Mouse (Mus musculus) lung, embryonic 14.5 days (tissue): ENCODE measurements around the gene Slc16a5. TPM values are rescaled to one million over a fixed set of nuclear protein-coding genes. Genes with fewer than 3 reads are reported as not detected.

Experiments used
- ATAC-seq: fragments of 200-750 bp; cut with Nextera tagmentation; 2 replicates; pipeline ENCODE4 v1.8.0; 2017; ENCODE audit warnings: mild to moderate bottlenecking, moderate TSS enrichment, moderate library complexity; ENCODE audit not compliant: insufficient read depth
- DNase-seq: peaks from one replicate; pipeline ENCODE4 v3.0.0-alpha.2; 2015
- H3K27ac ChIP-seq: fragments of 300-500 bp; sonication (generic); 2 replicates; pipeline ENCODE4 v1.5.1; 2014; ENCODE audit warnings: low read depth, mild to moderate bottlenecking, moderate library complexity
- H3K27me3 ChIP-seq: fragments of 300-500 bp; sonication (generic); 2 replicates; pipeline ENCODE4 v1.6.1; 2014; ENCODE audit warnings: low read length, control low read depth; ENCODE audit not compliant: insufficient read depth
- H3K36me3 ChIP-seq: fragments of 300-500 bp; sonication (generic); 2 replicates; pipeline ENCODE4 v1.6.1; 2014; ENCODE audit warnings: control low read depth; ENCODE audit not compliant: insufficient read depth
- H3K4me1 ChIP-seq: fragments of 300-500 bp; sonication (generic); 2 replicates; pipeline ENCODE4 v1.6.1; 2014; ENCODE audit warnings: antibody characterized with exemption, control low read depth; ENCODE audit not compliant: insufficient read depth
- H3K4me2 ChIP-seq: fragments of 300-500 bp; sonication (generic); 2 replicates; pipeline ENCODE4 v1.6.1; 2014; ENCODE audit warnings: mild to moderate bottlenecking
- H3K4me3 ChIP-seq: fragments of 300-500 bp; sonication (generic); 2 replicates; pipeline ENCODE4 v1.5.1; 2014; ENCODE audit warnings: low read depth, low read length
- H3K9ac ChIP-seq: fragments of 300-500 bp; sonication (generic); 2 replicates; pipeline ENCODE4 v1.6.1; 2014
- H3K9me3 ChIP-seq: fragments of 300-500 bp; sonication (generic); 2 replicates; pipeline ENCODE4 v1.6.1; 2016; ENCODE audit warnings: low read depth, low read length, control low read depth
- CTCF ChIP-seq: IDR thresholded peaks from 2 replicates; pipeline ENCODE4 v1.5.1; 2016; ENCODE audit warnings: antibody characterized with exemption, low read depth
- WGBS: fragments of 180-500 bp; shearing (Covaris S2); extraction: QIAGEN DNeasy Blood & Tissue Kit; methylation state at CpG from one replicate; pipeline ENCODE4 v1.1.7; 2014; 5-methylcytosine and 5-hydroxymethylcytosine counted together
- polyA plus RNA-seq: library from polyadenylated mRNA; unstranded; fragments of >200 nt; fragmentation: Nextera tagmentation; extraction: Ambion mirVana; gene quantifications from 2 replicates; pipeline ENCODE4 v1.2.1, GENCODE M21; 2014

Slc16a5 gene
- polyA plus RNA-seq, 1 experiment from 2014 or later, result 0.28 TPM

- WGBS, result 4% methylated on average over 31 of the region's 31 CpGs
- H3K36me3 ChIP-seq, result peaks cover 16% of the 10 kb centered on the region
- no peak for TF ChIP-seq CTCF
- H3K9ac ChIP-seq, result peak overlapping the region; percentile 27; the same call in 1 of the 2 replicates
- H3K27ac ChIP-seq, result no peak overlapping the region
- peak overlapping the region; percentile 65 for H3K4me2 ChIP-seq
- ATAC-seq (0 out of 2 replicates have a peak, but pooled peaks have one; percentile 50), DNase-seq (peak; percentile 74)
- H3K4me1 ChIP-seq, result no peaks in the 10 kb centered on the region
- no peaks in the 10 kb centered on the region for H3K9me3 ChIP-seq
- H3K4me3 ChIP-seq, result peak overlapping the region; percentile 27
- H3K27me3 ChIP-seq, result no peaks in the 10 kb centered on the region
Measured at GRCm38 (mm10) chr11:115435596-115436337, 26.5 kb upstream of the Slc16a5 start.

GRCm38 (mm10) chr11:115437571-115438122 lies 24.6 kb upstream of the Slc16a5 start:
- no peaks in the 10 kb centered on the region for H3K36me3 ChIP-seq
- no peak for TF ChIP-seq CTCF
- H3K27me3 ChIP-seq, result no peaks in the 10 kb centered on the region
- H3K4me1 ChIP-seq, result no peaks in the 10 kb centered on the region
- no peaks in the 10 kb centered on the region for H3K9me3 ChIP-seq
- H3K4me2 ChIP-seq, result no peak overlapping the region
- H3K9ac ChIP-seq, result no peak overlapping the region
- no peak for ATAC-seq
- H3K4me3 ChIP-seq, result no peak overlapping the region
- no peak overlapping the region for H3K27ac ChIP-seq
- DNase-seq, result no peak
- 62% methylated on average over 5 of the region's 5 CpGs for WGBS

GRCm38 (mm10) chr11:115439326-115439725 lies 22.9 kb upstream of the Slc16a5 start:
- ATAC-seq (no peak), DNase-seq (no peak)
- Histone ChIP-seq H3K9me3 (no peaks in the 10 kb centered on the region), H3K36me3 (no peaks in the 10 kb centered on the region), H3K27me3 (no peaks in the 10 kb centered on the region), H3K4me3 (no peak overlapping the region), H3K9ac (no peak overlapping the region), H3K4me2 (no peak overlapping the region), H3K4me1 (no peaks in the 10 kb centered on the region), H3K27ac (no peak overlapping the region)
- WGBS, result 80% methylated on average over 3 of the region's 3 CpGs
- no peak for TF ChIP-seq CTCF

- H3K4me1 ChIP-seq, result no peaks in the 10 kb centered on the region
Measured at GRCm38 (mm10) chr11:115439906-115440595, 22.2 kb upstream of the Slc16a5 start, which contains the start of gene Trim80. Gene Trim80 (plus strand): TSS chr11:115440545.

GRCm38 (mm10) chr11:115441417-115441816 lies 20.9 kb upstream of the Slc16a5 start:
- DNase-seq (peak; percentile 15), ATAC-seq (no peak)
- 37% methylated on average over 15 of the region's 15 CpGs for WGBS

More at GRCm38 (mm10) chr11:115439906-115440595, 22.2 kb upstream of the Slc16a5 start, which contains the start of gene Trim80:
- Histone ChIP-seq H3K4me3 (no peak within 1 kb of the TSS), H3K27ac (no peak within 1 kb of the TSS), H3K9ac (no peak within 1 kb of the TSS), H3K36me3 (no peaks in the 10 kb centered on the region), H3K9me3 (no peaks in the 10 kb centered on the region), H3K27me3 (no peaks in the 10 kb centered on the region), H3K4me2 (no peak within 1 kb of the TSS)
- TF ChIP-seq CTCF, result peak; percentile 50
- ATAC-seq (no peak), DNase-seq (no peak)
- WGBS, result 95% methylated on average over 9 of the region's 9 CpGs

GRCm38 (mm10) chr11:115446906-115447305 lies 15.4 kb upstream of the Slc16a5 start:
- Histone ChIP-seq H3K9ac (0 out of 2 replicates have a peak overlapping the region, but pooled peaks have one; percentile 4), H3K9me3 (no peaks in the 10 kb centered on the region), H3K36me3 (no peaks in the 10 kb centered on the region), H3K27ac (no peak overlapping the region), H3K27me3 (no peaks in the 10 kb centered on the region), H3K4me1 (no peaks in the 10 kb centered on the region), H3K4me2 (no peak overlapping the region), H3K4me3 (no peak overlapping the region)
- no peak for ATAC-seq
- peak; percentile 31 for DNase-seq
- 23% methylated on average over 3 of the region's 3 CpGs for WGBS
- no peak for TF ChIP-seq CTCF

More at GRCm38 (mm10) chr11:115441417-115441816, 20.9 kb upstream of the Slc16a5 start:
- Histone ChIP-seq H3K9me3 (no peaks in the 10 kb centered on the region), H3K27ac (no peak overlapping the region), H3K36me3 (no peaks in the 10 kb centered on the region), H3K4me2 (no peak overlapping the region), H3K27me3 (no peaks in the 10 kb centered on the region), H3K9ac (no peak overlapping the region), H3K4me3 (no peak overlapping the region), H3K4me1 (no peaks in the 10 kb centered on the region)
- TF ChIP-seq CTCF, result no peak
